Mouse (Mus musculus) gastrocnemius, postnatal 36 days (tissue): Measurements from ENCODE around the gene Snx29. TPM values are rescaled to one million over a fixed set of nuclear protein-coding genes. Genes with fewer than 3 reads are reported as not detected.
"Not testable (repeated sequence)": the region's sequence is repeated elsewhere in the genome, so short reads cannot be mapped to it uniquely, and the experiment has no call there.

ENCODE experiments used
- DNase-seq, 2 experiments: peaks; one replicate each; pipeline ENCODE4 v3.0.0; 2022
- intact Hi-C: fragments of 180-260 bp; cut with DNase I; formaldehyde crosslinking; loops from one replicate; pipeline ENCODE4 v1.15.1; 2025
- total RNA-seq, 2 experiments: library from RNA; stranded (reverse); gene quantifications; 2 replicates each; pipeline ENCODE4 v1.2.3; 2021

Gene Snx29
- total RNA-seq, 2 experiments from 2014 or later = 7.8 to 10.7 TPM

DNA sequence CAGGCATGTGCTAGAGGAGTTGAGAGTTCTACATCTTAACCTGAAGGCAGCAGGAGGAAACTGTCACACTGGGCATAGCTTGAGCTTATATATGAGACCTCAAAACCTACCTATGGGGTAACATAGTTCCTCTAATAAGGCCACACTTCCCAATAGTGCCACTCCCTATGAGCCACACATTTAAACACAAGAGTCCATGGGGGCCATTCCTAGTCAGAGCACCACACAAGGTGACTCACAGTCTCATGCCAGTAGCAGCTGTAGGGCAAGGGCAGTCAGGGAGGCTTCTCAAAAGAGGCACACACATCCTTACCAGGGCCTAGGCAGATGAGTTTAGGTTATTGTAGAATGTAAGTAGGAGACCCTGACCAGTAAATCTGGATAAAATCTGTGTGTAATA is 119.8 kb downstream of the Snx29 start:
- intact Hi-C loops = no loop called here

DNA sequence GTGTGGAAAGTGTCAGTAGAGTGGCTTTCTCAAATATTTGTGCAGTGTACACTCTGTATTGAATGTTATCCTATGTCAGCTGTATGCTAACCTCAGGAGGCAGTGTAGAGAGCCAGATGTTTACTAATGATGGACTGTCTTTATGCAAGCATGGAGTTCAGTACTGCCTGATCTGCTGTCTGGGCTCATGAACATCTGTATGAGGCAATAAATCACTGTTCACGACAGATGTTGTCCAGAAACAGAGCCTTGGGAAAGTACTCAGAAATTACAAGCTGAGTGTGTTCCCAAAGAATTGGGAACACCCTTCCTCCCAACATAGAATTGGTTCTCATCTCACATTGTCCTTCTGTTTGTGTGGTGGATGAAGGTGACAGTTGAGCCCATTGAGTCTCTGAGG is 121.9 kb downstream of the Snx29 start:
- intact Hi-C loops = no loop called here
- DNase-seq = no peak

More for the DNA sequence above, 119.8 kb downstream of the Snx29 start:
- DNase-seq = no peak

DNA sequence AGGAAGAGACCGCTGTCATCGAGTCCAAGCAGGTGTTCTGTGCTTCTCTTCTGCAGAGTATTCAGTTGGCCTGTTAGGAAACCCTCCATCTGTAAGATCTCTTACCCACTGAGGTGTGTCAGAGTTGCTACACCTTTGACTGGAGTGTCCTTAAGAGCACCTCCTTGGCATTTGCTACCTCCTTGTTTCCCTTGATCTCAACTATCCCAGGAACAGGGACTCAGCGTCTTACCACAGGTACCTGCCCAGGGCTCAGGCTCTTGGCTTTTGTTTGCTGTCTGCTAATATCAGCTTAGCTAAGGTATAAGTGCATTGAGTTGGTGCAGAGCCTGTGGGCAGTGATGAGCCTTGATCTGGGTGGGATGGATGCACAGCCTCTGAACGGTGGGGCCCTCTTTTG is 124.3 kb downstream of the Snx29 start:
- intact Hi-C loops = no loop called here
- DNase-seq = no peak

DNA sequence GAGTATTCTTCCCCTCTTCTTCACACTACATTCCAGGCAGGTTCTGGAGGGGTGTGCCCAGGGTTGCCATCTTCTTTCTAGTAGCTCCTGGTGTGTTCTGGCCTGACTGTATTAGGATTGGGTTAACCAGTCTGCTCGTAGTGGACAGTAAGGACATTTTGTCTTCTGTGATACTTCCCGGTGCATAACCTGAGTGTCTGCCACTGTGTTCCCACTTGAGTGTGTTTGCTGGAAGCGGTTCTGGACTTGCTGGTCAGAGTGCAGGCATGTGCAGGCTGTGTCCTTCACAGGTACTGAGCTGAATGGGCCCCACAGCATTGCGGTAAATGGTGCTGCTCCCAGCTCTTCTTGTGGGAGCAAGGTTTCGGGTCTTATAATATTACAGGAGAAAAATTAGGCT is 125.2 kb downstream of the Snx29 start:
- intact Hi-C loops = no loop called here
- DNase-seq = no peak

DNA sequence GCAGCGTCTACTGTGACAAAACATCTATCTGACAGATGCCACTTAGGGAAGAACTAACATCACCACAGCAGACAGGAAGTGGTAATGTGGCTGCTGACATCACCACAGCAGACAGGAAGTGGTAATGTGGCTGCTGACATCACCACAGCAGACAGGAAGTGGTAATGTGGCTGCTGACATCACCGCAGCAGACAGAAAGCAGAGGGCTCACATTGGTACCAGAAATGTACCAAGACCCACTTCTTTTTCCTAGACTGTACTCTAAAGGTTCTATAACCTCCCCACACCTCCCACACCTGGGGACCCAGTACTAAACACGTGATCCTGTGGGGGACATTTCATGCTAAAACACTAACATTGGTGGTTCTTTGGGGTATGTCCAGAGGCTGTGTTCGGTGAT is 126.0 kb downstream of the Snx29 start:
- DNase-seq, intact Hi-C loops: not testable (repeated sequence)

DNA sequence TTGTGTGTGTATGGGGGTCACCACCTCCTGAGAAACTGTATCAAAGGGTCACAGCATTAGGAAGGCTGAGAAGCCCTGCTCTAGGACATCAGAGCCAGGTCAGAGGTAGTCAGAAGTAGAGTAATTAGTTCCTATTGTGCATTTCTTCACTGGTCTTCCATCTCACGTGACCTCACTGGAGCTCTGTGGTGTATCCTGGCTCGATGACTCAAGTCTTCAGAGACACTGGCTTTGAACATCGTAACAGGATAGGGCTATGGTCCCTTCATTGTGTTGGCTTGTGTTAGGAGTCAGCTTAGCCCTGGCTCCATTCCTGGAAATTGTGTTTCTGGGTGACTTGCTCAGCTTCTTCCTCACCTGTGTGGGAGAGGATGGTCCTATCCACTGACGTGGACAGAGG is 126.6 kb downstream of the Snx29 start:
- no peak for DNase-seq
- intact Hi-C loops = no loop called here

DNA sequence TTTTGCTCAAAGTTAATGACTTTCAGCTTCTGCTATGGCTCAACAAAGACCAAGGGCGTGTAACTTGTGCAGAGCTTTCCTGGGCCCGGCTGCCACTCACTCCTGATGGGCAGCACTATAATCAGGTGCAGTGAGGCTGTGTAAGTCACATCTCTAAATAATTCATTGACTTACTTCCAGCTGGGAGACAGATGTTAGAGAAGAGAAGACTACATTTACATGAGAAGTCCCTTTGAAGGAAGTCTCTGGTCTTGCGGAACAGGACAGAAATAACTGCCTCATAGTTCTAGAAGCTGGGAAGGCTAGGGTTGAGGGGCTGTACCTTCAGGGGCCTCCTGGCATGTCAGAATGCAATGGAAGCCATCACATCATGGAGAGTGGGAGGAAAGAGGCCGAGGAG is 127.9 kb downstream of the Snx29 start:
- intact Hi-C loops = no loop called here
- no peak for DNase-seq

DNA sequence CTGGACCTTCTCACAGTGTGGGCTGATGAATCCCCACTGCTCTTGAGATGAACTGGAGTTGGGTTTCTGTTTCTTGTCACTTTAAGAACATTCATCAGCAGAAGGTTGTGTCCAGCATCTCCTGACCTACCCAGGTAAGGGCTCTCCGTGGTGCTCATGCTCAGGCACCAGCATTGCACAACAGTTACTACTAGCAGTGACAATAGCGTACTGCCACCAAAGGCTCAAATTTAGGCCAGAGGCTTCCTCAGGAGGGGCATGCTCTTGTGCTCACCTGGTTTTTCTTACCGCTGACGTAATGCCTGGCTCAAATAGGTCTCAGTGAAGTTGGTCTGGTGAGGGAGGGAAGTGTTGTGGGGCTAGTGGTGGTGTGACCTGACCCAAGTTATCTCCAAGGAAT is 132.2 kb downstream of the Snx29 start:
- DNase-seq = no peak
- intact Hi-C loops = no loop called here

DNA sequence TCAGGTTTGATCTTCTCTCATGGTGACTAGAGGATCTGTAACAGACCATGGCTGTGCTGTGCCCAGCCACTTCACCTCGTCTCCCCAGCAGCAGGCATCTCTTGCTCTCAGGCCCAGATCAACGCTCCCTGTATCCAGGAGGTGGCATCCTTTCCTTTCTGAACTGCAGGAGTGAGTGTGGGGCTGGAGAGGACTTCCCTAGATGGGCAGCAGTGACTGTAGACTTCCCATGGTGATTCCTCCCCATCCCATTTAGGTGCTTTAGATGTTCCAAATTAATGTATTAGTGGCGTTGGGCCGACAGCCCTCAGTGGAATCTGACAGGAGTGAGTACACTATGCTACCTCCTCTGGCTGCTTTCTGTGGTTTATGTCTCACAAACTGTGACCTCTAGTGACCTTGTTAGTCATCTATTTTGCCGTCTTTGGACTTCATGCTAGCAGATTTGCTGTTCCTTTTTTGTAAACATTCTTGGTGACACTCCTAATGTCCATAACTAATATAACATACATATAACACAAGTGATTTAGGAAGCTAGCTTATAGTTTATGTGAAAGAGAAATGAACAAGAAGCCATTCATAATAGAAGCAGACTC is 132.9 kb downstream of the Snx29 start:
- no peak for DNase-seq
- intact Hi-C loops = no loop called here

DNA sequence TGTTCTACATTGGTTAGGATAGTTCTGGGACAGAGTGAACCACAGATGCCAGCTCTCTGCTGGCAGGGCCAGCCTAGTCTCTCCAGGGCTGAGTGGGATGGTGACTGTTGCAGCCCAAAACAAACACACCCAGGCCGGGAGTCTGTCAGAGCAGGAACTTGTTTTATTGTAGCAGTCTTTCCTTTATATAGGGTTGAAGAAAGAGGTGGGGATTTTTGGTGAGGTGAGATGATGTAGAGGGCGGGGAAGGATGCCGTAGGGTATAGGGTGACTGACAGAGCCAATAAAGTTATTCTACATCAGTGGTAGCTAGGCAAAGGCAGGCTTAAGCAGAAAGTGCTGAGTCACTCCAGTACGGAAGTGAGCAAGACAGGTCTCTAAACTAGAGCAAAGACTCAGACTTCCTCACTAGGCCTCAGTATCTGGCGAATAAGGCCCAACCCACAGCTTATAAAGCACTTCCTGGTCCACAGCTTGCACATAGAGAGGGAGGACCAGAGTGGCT is 133.5 kb downstream of the Snx29 start:
- intact Hi-C loops = no loop called here

DNA sequence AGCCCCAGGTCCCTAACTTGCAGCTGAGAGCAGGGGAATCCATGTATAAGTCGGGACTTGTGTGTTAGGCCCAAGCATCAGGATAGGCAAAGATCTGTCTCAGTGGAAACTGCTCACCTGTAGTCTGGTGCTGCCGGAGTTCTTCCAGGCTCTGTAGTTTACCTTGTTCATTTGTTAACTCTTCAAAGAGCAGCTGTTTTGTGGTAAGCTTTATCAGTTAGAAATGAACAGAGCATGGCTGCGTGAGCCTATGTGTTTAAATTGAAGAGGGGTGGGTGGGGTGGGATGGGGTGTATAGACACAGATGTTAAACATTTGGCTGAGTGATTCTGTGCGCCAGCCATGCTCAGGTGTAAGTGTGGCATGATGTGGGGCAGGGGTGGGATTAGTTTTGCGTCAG is 134.4 kb downstream of the Snx29 start:
- intact Hi-C loops = no loop called here

More for the DNA sequence above, 133.5 kb downstream of the Snx29 start:
- no peak for DNase-seq

DNA sequence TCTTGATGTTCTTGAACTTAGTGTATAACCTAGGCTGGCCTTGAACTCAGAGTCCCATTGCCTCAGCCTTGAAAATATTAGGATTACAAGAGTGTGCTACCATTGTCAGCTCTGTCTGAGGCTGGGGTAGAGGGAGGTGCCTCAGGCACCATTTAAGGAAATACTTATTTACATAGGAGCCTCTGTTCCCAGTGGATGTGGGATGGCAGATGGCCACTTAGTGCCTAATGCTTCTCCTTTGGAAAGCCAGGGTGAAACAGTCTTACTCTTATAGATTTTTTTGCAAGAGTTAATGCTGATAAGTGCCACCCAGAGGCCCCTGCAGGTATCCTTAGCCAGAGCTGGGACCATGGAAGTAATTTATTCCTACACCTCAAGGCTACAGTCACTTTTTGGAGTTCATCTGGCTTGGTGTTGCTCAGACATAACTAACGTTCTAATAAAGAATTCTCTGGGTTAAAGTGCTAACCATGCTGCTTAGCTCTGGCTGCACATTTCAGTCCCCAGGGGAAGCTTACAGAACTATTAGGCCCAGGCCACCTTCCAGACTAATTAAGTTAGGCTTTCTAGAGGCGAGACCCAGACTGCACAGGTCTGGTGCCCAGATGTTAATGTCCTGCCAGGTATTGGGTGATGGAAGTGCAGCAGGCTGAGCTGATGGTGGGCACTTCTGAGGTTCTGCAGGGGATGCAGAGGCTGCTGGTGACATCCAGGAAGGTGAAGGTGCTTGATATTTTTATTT is 135.1 kb downstream of the Snx29 start:
- DNase-seq = no peak
- intact Hi-C loops = no loop called here

More for the DNA sequence above, 134.4 kb downstream of the Snx29 start:
- no peak for DNase-seq

DNA sequence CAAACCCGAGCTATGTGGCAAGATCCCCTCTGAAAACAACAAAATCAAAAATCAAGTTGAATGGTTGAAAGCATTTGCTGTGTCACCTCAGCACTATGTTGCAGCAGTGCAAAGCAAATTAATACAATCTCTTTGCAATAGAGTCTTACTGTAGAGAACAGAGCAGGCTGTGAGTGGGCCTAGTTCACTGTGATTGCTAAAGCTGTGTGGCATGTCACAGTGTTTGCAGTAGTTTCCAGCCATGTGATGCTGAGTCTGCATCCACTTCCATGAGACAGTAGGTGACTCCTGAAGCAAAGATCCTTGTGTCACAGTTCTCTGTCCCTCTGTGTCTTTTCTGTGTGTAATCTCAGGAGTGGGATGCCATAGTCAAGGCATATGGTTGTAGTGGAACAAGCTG is 137.5 kb downstream of the Snx29 start:
- no peak for DNase-seq
- intact Hi-C loops = no loop called here

DNA sequence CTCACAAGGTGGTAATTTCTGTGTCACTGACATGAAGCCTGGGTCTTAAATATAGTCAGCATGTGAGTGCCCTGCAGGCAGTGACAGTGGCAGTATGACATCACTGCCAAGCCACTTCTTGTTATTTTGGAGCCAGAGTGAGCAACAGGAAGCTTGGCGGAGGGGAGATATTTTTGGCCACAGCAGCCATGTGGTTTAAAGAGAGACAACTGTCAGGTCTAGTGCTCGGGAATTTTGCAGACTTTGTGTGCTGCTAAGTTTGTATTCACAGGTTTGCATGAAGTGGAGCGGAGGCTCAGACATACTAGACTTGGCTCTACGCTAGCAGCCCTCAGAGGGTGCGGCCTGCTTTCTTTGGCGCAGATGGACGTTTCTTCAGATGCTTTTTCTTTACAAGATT is 138.9 kb downstream of the Snx29 start:
- intact Hi-C loops = no loop called here
- peak in 1 of 2 experiments; percentile 25 for DNase-seq

DNA sequence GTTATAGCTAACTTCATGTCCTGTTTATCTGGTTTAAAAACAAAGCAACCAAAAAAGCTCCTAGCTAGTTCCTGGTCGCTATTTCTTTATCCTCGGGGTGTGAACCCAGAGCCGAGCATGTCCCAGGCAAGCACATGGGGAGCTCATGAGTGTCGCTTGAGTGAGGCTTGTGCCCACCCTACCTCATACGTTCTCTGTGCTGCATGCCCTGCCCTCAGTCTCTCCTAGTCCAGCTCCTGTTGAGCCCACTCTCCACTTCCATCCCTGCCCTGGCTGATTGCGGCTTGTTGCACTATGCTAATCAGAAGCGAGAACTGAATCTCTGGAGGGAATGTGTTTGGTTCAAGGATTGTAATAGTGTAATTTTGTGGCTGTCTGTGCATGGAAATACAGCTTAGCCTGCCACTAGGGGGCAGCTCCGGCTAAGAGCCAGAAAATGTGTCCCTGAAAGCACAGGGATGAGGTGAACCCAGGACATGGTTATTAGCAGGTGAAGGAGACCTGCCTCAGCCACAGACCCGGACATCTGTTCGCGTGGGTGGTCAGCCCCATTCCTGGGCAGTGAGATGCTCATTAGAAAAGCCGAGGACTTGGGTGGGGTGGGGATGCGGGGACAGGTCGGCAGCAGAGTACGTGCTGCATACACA is 145.9 kb downstream of the Snx29 start:
- DNase-seq = peak; percentile 53 to 59
- intact Hi-C loops = loop anchor here (1.0 kb wide), 1 partner anchor 136 kb away; no protein-coding TSS in a partner anchor

DNA sequence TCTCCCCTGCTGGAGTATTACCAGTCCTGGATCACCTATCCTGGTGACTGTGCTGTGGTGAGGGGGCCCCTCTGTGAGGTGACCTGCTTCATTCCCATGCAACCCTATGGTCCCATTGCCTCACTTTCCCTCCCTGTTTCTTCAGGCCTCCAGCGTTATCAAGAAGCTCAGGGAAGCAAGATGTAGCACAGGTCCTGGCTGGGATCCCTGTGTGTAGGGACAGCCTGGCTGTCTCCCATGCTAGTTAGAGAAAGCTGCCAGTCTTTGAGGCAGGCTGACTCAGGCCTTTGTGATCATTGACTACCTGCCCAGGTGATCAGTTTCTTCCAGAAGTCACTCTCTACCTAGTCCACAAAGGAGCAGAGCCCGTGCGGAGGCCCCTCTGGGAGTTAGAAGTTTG is 146.8 kb downstream of the Snx29 start:
- DNase-seq = no peak

DNA sequence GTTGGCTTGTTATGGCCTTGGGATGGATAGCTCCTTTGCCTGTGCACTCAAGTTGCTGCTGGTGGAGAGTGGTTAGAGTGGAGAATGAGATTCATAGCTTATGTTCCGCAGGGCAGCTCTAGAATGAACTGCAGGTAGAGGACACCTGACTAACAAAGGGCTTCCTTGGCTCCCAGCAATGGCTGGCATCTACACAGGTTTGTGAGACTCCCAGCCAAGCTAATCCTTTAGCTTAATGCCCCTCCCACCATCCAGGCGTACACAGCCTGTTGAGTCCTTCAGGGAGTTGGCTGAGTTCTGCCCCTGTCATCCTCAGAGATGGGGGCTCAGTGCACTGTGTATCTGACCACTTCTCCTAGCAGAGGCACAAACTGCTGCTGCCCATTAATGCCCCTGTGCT is 148.5 kb downstream of the Snx29 start:
- intact Hi-C loops = loop anchor here (10.0 kb wide), 1 partner anchor 464 kb away; no protein-coding TSS in a partner anchor
- DNase-seq = no peak

More for the DNA sequence above, 146.8 kb downstream of the Snx29 start:
- intact Hi-C loops = loop anchor here (1.0 kb wide), 1 partner anchor 135 kb away; no protein-coding TSS in a partner anchor

DNA sequence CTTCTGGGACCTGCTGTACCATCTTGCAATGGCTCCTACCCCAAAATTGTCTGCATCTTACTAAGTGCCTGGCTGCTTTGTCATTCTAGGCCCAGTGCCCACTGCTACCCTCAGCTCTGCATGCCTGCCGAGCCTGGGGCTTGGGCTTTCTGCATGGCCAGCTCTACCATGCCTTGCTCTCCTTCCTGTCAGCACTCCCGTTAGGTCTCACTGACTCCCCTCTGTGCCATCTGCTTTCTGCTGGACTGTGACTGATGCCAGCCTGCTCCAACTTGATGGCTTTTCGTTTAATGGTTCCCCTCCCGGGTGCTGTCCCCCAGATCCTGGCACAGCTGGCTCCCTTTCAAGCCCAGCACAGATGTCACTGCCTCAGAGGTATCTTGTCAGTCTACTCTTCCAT is 150.1 kb downstream of the Snx29 start:
- DNase-seq = no peak
- intact Hi-C loops = loop anchor here (10.0 kb wide), 1 partner anchor 462 kb away; no protein-coding TSS in a partner anchor

DNA sequence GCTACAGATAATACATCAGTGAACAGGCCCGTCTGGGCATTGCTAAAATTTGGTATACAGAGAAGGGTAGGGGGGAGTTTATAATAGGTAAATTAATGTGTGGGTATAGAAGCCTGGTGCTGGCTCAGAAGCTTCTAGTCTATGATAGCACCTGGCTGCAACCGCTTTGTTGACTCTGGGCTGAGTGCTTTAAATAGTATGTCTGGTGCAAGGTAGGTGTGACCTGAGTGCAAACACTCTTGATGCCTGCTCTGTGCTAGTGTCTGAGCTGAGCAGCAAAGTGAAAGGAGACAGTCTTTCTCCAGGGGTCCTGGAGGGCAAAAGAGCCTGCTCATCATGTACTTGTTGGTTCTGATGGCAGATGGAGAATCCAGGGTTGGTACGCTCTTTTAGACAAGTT is 150.8 kb downstream of the Snx29 start:
- intact Hi-C loops = loop anchor here (10.0 kb wide), 1 partner anchor 461 kb away; no protein-coding TSS in a partner anchor
- DNase-seq = no peak

DNA sequence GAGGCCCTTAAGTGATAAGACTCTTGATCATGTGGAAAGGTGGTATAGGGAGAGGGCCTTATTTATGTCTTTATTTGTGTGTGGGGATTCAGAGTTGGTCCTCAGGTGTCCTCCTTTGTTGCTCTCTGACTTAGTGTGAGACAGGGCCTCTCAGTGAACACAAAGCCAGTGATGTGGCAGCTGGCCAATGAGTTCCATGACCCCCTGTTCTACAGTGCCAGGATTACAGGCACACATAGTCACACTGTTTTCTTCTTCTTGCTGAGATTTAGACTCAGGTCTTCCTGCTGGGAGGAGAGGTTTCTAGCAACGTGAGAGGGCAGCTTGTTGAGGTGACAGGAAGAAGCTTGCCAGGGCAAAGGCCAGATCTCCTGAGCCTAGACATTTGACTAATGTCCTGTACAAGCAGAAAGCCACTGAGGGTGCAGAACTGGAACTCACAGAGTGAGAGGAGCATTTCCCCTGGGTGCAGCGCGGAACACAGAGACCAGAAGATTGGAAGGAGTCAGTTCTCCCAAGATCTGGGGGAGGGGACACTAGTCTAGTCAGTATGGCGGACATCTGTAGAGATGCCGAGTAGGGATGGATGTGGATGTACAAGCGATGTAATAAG is 151.3 kb downstream of the Snx29 start:
- intact Hi-C loops = loop anchor here (10.0 kb wide), 1 partner anchor 461 kb away; no protein-coding TSS in a partner anchor
- DNase-seq = no peak
